7 mouse cellular contexts compared by ENCODE assay signal in genomic region chr14:78731852-78732616, GRCm38 (mm10). TPM values are rescaled to one million over a fixed set of nuclear protein-coding genes. Genes with fewer than 3 reads are reported as not detected.
DNase-seq lines count a peak whose midpoint lies in the region; TF ChIP-seq lines count a peak whose summit lies in the region.

No protein-coding gene starts in this region.

- H3K4me1 ChIP-seq in embryonic fibroblast, embryonic 13.5 days (ENCODE audit: control insufficient read depth, insufficient read depth, low read length): peaks cover 4% of the 10 kb centered on the region; the same call in 1 of the 2 replicates
- H3K4me1 ChIP-seq in thymus, adult 2 months (replicated peaks; ENCODE audit: control insufficient read depth, insufficient read depth, low read length): peaks cover 7% of the 10 kb centered on the region

- no peak for TF ChIP-seq CTCF in embryonic fibroblast, embryonic 13.5 days (IDR thresholded peaks at IDR 0.05; ENCODE audit: borderline replicate concordance, insufficient read depth, low read length)
- no peak for TF ChIP-seq CTCF in thymus, adult 2 months (IDR thresholded peaks at IDR 0.05; ENCODE audit: borderline replicate concordance, control insufficient read depth, extremely low read depth, insufficient read depth, low read length, poor library complexity)

- WGBS in thymus, adult 2 months: under 1% methylated on average over 83 of the region's 90 CpGs

- intact Hi-C loops in heart, postnatal 14 days (cut with DNase I): loop anchor here (2.0 to 5.0 kb wide), 3 partner anchors 60 to 250 kb away; partner anchors contain the start of gene Vwa8

- H3K27ac ChIP-seq in embryonic fibroblast, embryonic 13.5 days (ENCODE audit: insufficient read depth, low read length): peak overlapping the region; percentile 63
- H3K27ac ChIP-seq in thymus, adult 2 months (ENCODE audit: control insufficient read depth, insufficient read depth, low read length): no peak overlapping the region

- peaks cover 15% of the 10 kb centered on the region; the same call in 1 of the 2 replicates for H3K27me3 ChIP-seq in thymus, adult 2 months (ENCODE audit: control insufficient read depth, insufficient read depth, low read length)

- DNase-seq in ES-CJ7 (ENCODE audit: low read depth, low spot score): peak; percentile 5
- DNase-seq in adrenal gland, postnatal 14 days: peak; percentile 71
- peak; percentile 71 to 72 for DNase-seq in heart, postnatal 14 days
- peak; percentile 72 to 80 for DNase-seq in kidney, postnatal 4 days
- peak; percentile 37 for DNase-seq in mesoderm, embryonic 11.5 days (ENCODE audit: low read depth, low spot score)
- DNase-seq in thymus, adult 2 months: peak; percentile 25

- peak overlapping the region; percentile 81 for H3K4me3 ChIP-seq in embryonic fibroblast, embryonic 13.5 days (ENCODE audit: insufficient read depth, low read length)
- peak overlapping the region; percentile 40 for H3K4me3 ChIP-seq in thymus, adult 2 months (ENCODE audit: control insufficient read depth, insufficient read depth, low read length)

- TF ChIP-seq POLR2A in embryonic fibroblast, embryonic 13.5 days (IDR thresholded peaks at IDR 0.05; ENCODE audit: low read depth, low read length): 0 out of 2 replicates have a peak, but pooled peaks have one; percentile 15
- no peak for TF ChIP-seq POLR2A in thymus, adult 2 months (IDR thresholded peaks at IDR 0.05; ENCODE audit: control insufficient read depth, extremely low read depth, insufficient read depth, low read length, poor library complexity)

- no peaks in the 10 kb centered on the region for H3K36me3 ChIP-seq in thymus, adult 2 months (ENCODE audit: control insufficient read depth, insufficient read depth, low read length)

RNA-seq across cellular contexts. Expression of gene Dgkh, which starts 0.5 kb away (rescaled TPM):
- 11.0 and 12.1 TPM in 2 replicates for total RNA-seq in adrenal gland, postnatal 14 days (2021)
- 11.1 and 13.7 TPM in 2 replicates for polyA plus RNA-seq in embryonic fibroblast, embryonic 13.5 days (2011; ENCODE audit: insufficient read length, low read depth, missing spikeins)
- total RNA-seq in heart, postnatal 14 days (2021): 10 to 100 TPM; 10.5 to 12.3 TPM
- 0.84 and 0.88 TPM in 2 replicates for polyA plus RNA-seq in thymus, adult 2 months (2012; rRNA removed)

Comparison
In these comparisons a context has a peak if more than half of its experiments do, and no peak if none do; other contexts are left out.
1. DNase-seq: peak in every context shown above with its lines; median percentile 76 in kidney, postnatal 4 days; 72 in heart, postnatal 14 days; 71 in adrenal gland, postnatal 14 days; 37 in mesoderm, embryonic 11.5 days; 25 in thymus, adult 2 months; 5 in ES-CJ7.